ENCODE assay signal across 8 mouse cellular contexts in genomic region chr8:79027977-79028487, GRCm38 (mm10). TPM values are rescaled to one million over a fixed set of nuclear protein-coding genes. Genes with fewer than 3 reads are reported as not detected.
DNase-seq lines count a peak whose midpoint lies in the region; ATAC-seq and TF ChIP-seq lines count a peak whose summit lies in the region.

TSS of gene Zfp827 (plus strand) at chr8:79028437.

- H3K27me3 ChIP-seq in forebrain, embryonic 12.5 days, result no peaks in the 10 kb centered on the region
- H3K27me3 ChIP-seq in heart, embryonic 16.5 days (ENCODE audit: control insufficient read depth, insufficient read depth, low read length), result no peaks in the 10 kb centered on the region
- peaks cover 65% of the 10 kb centered on the region for H3K27me3 ChIP-seq in liver, embryonic 15.5 days
- no peaks in the 10 kb centered on the region for H3K27me3 ChIP-seq in neural tube, embryonic 11.5 days (ENCODE audit: control insufficient read depth, insufficient read depth, low read length)
- H3K27me3 ChIP-seq in stomach, embryonic 15.5 days (replicated peaks), result no peaks in the 10 kb centered on the region

- TF ChIP-seq CTCF in brain, embryonic 14.5 days (IDR thresholded peaks at IDR 0.05; ENCODE audit: borderline replicate concordance, extremely low read depth, insufficient read depth, insufficient read length), result no peak

- DNase-seq in CD4-positive, CD25-positive, alpha-beta regulatory T cell, adult 2 months (ENCODE audit: low read depth, low spot score), result peak; percentile 89
- peak; percentile 95 for DNase-seq in brain, embryonic 14.5 days (ENCODE audit: low read depth)
- DNase-seq in kidney, postnatal 25 days, result peak; percentile 81 to 89
- peak; percentile 89 for DNase-seq in neural tube, embryonic 11.5 days (ENCODE audit: low spot score)

- ATAC-seq in forebrain, embryonic 12.5 days (ENCODE audit: low FRiP score), result peak; percentile 76
- ATAC-seq in heart, embryonic 16.5 days (replicated peaks; ENCODE audit: extremely low read depth, insufficient read depth, low FRiP score), result peak; percentile 12; the same call in 1 of the 2 replicates
- peak; percentile 50 for ATAC-seq in liver, embryonic 15.5 days (ENCODE audit: insufficient read depth)
- peak; percentile 45 for ATAC-seq in neural tube, embryonic 11.5 days (ENCODE audit: insufficient read depth, low FRiP score, low TSS enrichment)
- ATAC-seq in stomach, embryonic 15.5 days (ENCODE audit: insufficient read depth, low FRiP score, low read depth), result peak; percentile 54

- peak within 1 kb of the TSS; percentile 90 for H3K4me2 ChIP-seq in forebrain, embryonic 12.5 days
- H3K4me2 ChIP-seq in heart, embryonic 16.5 days (ENCODE audit: low read depth, low read length), result peak within 1 kb of the TSS; percentile 80
- peak within 1 kb of the TSS; percentile 71 for H3K4me2 ChIP-seq in liver, embryonic 15.5 days
- H3K4me2 ChIP-seq in neural tube, embryonic 11.5 days (ENCODE audit: low read depth), result peak within 1 kb of the TSS; percentile 77
- peak within 1 kb of the TSS; percentile 89 for H3K4me2 ChIP-seq in stomach, embryonic 15.5 days

- TF ChIP-seq POLR2A in brain, embryonic 14.5 days (IDR thresholded peaks at IDR 0.05; ENCODE audit: borderline replicate concordance, extremely low read depth, insufficient read depth, insufficient read length, poor library complexity, severe bottlenecking), result peak; percentile 22; the same call in 1 of the 2 replicates

- H3K9me3 ChIP-seq in forebrain, embryonic 12.5 days, result no peaks in the 10 kb centered on the region
- H3K9me3 ChIP-seq in heart, embryonic 16.5 days (replicated peaks; ENCODE audit: control insufficient read depth, low read length), result no peaks in the 10 kb centered on the region
- no peaks in the 10 kb centered on the region for H3K9me3 ChIP-seq in liver, embryonic 15.5 days (replicated peaks)
- H3K9me3 ChIP-seq in neural tube, embryonic 11.5 days (ENCODE audit: control insufficient read depth, low read length), result no peaks in the 10 kb centered on the region
- no peaks in the 10 kb centered on the region for H3K9me3 ChIP-seq in stomach, embryonic 15.5 days

- peak within 1 kb of the TSS; percentile 95 for H3K4me3 ChIP-seq in forebrain, embryonic 12.5 days (replicated peaks)
- peak within 1 kb of the TSS; percentile 70 for H3K4me3 ChIP-seq in heart, embryonic 16.5 days (ENCODE audit: low read length)
- peak within 1 kb of the TSS; percentile 64 for H3K4me3 ChIP-seq in liver, embryonic 15.5 days (replicated peaks)
- H3K4me3 ChIP-seq in neural tube, embryonic 11.5 days (ENCODE audit: low read depth, low read length), result peak within 1 kb of the TSS; percentile 96
- peak within 1 kb of the TSS; percentile 78 for H3K4me3 ChIP-seq in stomach, embryonic 15.5 days (replicated peaks)

- no peaks in the 10 kb centered on the region for H3K36me3 ChIP-seq in forebrain, embryonic 12.5 days (replicated peaks)
- H3K36me3 ChIP-seq in heart, embryonic 16.5 days (ENCODE audit: control insufficient read depth, insufficient read depth), result no peaks in the 10 kb centered on the region
- no peaks in the 10 kb centered on the region for H3K36me3 ChIP-seq in liver, embryonic 15.5 days (replicated peaks)
- no peaks in the 10 kb centered on the region for H3K36me3 ChIP-seq in neural tube, embryonic 11.5 days (ENCODE audit: control insufficient read depth, insufficient read depth, low read length)
- H3K36me3 ChIP-seq in stomach, embryonic 15.5 days, result no peaks in the 10 kb centered on the region

- peak within 1 kb of the TSS; percentile 99 for H3K9ac ChIP-seq in forebrain, embryonic 12.5 days
- H3K9ac ChIP-seq in heart, embryonic 16.5 days (ENCODE audit: low read length), result peak within 1 kb of the TSS; percentile 99
- peak within 1 kb of the TSS; percentile 54 for H3K9ac ChIP-seq in liver, embryonic 15.5 days
- H3K9ac ChIP-seq in neural tube, embryonic 11.5 days (ENCODE audit: low read length), result peak within 1 kb of the TSS; percentile 100
- H3K9ac ChIP-seq in stomach, embryonic 15.5 days, result peak within 1 kb of the TSS; percentile 90

- H3K4me1 ChIP-seq in forebrain, embryonic 12.5 days, result peaks cover 28% of the 10 kb centered on the region
- H3K4me1 ChIP-seq in heart, embryonic 16.5 days (ENCODE audit: control insufficient read depth, insufficient read depth, low read length), result peaks cover 17% of the 10 kb centered on the region
- H3K4me1 ChIP-seq in liver, embryonic 15.5 days (replicated peaks), result 0 out of 2 replicates have a peak, but pooled peaks cover 2% of the 10 kb centered on the region
- peaks cover 21% of the 10 kb centered on the region for H3K4me1 ChIP-seq in neural tube, embryonic 11.5 days (ENCODE audit: control insufficient read depth, insufficient read depth, low read length)
- H3K4me1 ChIP-seq in stomach, embryonic 15.5 days, result peaks cover 15% of the 10 kb centered on the region

- peak within 1 kb of the TSS; percentile 99 for H3K27ac ChIP-seq in forebrain, embryonic 12.5 days
- peak within 1 kb of the TSS; percentile 100 for H3K27ac ChIP-seq in heart, embryonic 16.5 days (ENCODE audit: low read length)
- peak within 1 kb of the TSS; percentile 81 for H3K27ac ChIP-seq in liver, embryonic 15.5 days (replicated peaks)
- H3K27ac ChIP-seq in neural tube, embryonic 11.5 days (ENCODE audit: low read depth, low read length), result peak within 1 kb of the TSS; percentile 100
- H3K27ac ChIP-seq in stomach, embryonic 15.5 days, result peak within 1 kb of the TSS; percentile 100

- WGBS in forebrain, embryonic 12.5 days, result 0% methylated on average over 28 of the region's 32 CpGs
- under 1% methylated on average over 32 of the region's 32 CpGs for WGBS in heart, embryonic 16.5 days
- under 1% methylated on average over 32 of the region's 32 CpGs for WGBS in liver, embryonic 15.5 days (ENCODE audit: insufficient replicate concordance)
- 0% methylated on average over 32 of the region's 32 CpGs for WGBS in neural tube, embryonic 11.5 days
- 0% methylated on average over 32 of the region's 32 CpGs for WGBS in stomach, embryonic 15.5 days

RNA-seq across cellular contexts. Expression of gene Zfp827, which starts in this region (rescaled TPM):
- 33.9 and 48.6 TPM in 2 replicates for polyA plus RNA-seq in brain, embryonic 14.5 days (2012; rRNA removed)
- 13.0 and 13.2 TPM in 2 replicates for polyA plus RNA-seq in forebrain, embryonic 12.5 days (2016; fragmentation: Nextera tagmentation; extraction: Ambion mirVana)
- 5.2 and 6.9 TPM in 2 replicates for polyA plus RNA-seq in heart, embryonic 16.5 days (2015; fragmentation: Nextera tagmentation; extraction: Ambion mirVana)
- 0.47 and 0.55 TPM in 2 replicates for polyA plus RNA-seq in liver, embryonic 15.5 days (2015; fragmentation: Nextera tagmentation; extraction: Ambion mirVana)
- polyA plus RNA-seq in neural tube, embryonic 11.5 days (2014; fragmentation: Nextera tagmentation; extraction: Ambion mirVana), result 12.1 and 12.5 TPM in 2 replicates
- polyA plus RNA-seq in stomach, embryonic 15.5 days (2015; fragmentation: Nextera tagmentation; extraction: Ambion mirVana), result 7.7 and 8.4 TPM in 2 replicates

Comparison
In these comparisons a context has a peak if more than half of its experiments do, and no peak if none do; other contexts are left out.
1. Peak in every context shown above with its lines: DNase-seq, ATAC-seq, H3K4me3 ChIP-seq and H3K27ac ChIP-seq.
2. Peak in ATAC-seq, H3K4me3 ChIP-seq, H3K27ac ChIP-seq, H3K9ac ChIP-seq and H3K4me2 ChIP-seq in liver, embryonic 15.5 days; RNA of the gene not detected or under 1 TPM.
3. ATAC-seq: peak in every context shown above with its lines; median percentile 76 in forebrain, embryonic 12.5 days; 54 in stomach, embryonic 15.5 days; 50 in liver, embryonic 15.5 days; 45 in neural tube, embryonic 11.5 days; 12 in heart, embryonic 16.5 days.